Mouse (Mus musculus) C2C12 (cell line): ENCODE measurements around the gene Hgfac.

Source experiments
- CEBPB ChIP-seq: IDR thresholded peaks from one replicate; pipeline ENCODE4 v1.6.1; 2011; ENCODE audit warnings: low read depth, mild to moderate bottlenecking, control low read depth, moderate library complexity
- CTCF ChIP-seq: IDR thresholded peaks from one replicate; pipeline ENCODE4 v1.5.1; 2011; ENCODE audit not compliant: control insufficient read depth, insufficient read depth, insufficient read length
- MAX ChIP-seq: IDR thresholded peaks from one replicate; pipeline ENCODE4 v1.6.1; 2011; ENCODE audit warnings: mild to moderate bottlenecking, control low read depth
- USF1 ChIP-seq: IDR thresholded peaks from one replicate; pipeline ENCODE4 v1.6.1; 2011; ENCODE audit warnings: low read depth, mild to moderate bottlenecking, control low read depth, moderate library complexity

DNA sequence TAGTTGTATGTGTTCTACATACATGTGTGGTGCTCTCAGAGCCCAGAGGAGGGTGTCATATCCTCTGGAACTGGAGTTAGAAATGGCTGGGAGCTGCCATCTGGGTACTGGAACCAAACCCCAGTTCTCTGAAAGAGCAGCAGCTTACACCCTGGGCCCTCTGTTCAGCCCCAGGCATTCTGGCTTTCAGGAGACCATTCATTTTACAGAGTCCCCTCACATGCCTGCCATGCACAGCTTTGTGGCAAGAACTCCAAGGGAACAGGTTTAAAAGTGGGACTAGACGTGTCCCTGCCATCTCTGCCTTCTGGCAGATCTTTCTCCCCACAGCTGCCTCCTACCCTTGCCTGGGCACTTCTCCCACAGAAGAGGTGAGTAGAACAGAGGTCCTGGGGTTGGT lies 7.7 kb upstream of the Hgfac start:
- no peak for TF ChIP-seq CTCF
- TF ChIP-seq USF1 = no peak
- no peak for TF ChIP-seq CEBPB
- no peak for TF ChIP-seq MAX
